In genomic region chr11:117877917-117878745, GRCm38 (mm10) we compare ENCODE assay signal across 8 mouse cellular contexts. TPM values are rescaled to one million over a fixed set of nuclear protein-coding genes. Genes with fewer than 3 reads are reported as not detected.
DNase-seq lines count a peak whose midpoint lies in the region; ATAC-seq and TF ChIP-seq lines count a peak whose summit lies in the region.

No protein-coding gene starts in this region.

- H3K36me3 ChIP-seq in heart, adult 2 months (ENCODE audit: control insufficient read depth, insufficient read depth, low read length) = no peaks in the 10 kb centered on the region
- H3K36me3 ChIP-seq in heart, embryonic 13.5 days = no peaks in the 10 kb centered on the region
- no peaks in the 10 kb centered on the region for H3K36me3 ChIP-seq in lung, embryonic 14.5 days (ENCODE audit: insufficient read depth)

- H3K4me2 ChIP-seq in heart, embryonic 13.5 days = peak overlapping the region; percentile 54
- peak overlapping the region; percentile 29 for H3K4me2 ChIP-seq in lung, embryonic 14.5 days

- H3K4me3 ChIP-seq in heart, adult 2 months = no peak overlapping the region
- H3K4me3 ChIP-seq in heart, embryonic 13.5 days = peak overlapping the region; percentile 29
- no peak overlapping the region for H3K4me3 ChIP-seq in lung, embryonic 14.5 days (ENCODE audit: low read depth, low read length)

- H3K79me2 ChIP-seq in heart, adult 2 months (replicated peaks; ENCODE audit: control insufficient read depth, insufficient read depth, low read length) = no peaks in the 10 kb centered on the region

- no peaks in the 10 kb centered on the region for H3K9me3 ChIP-seq in heart, embryonic 13.5 days
- H3K9me3 ChIP-seq in lung, embryonic 14.5 days (ENCODE audit: low read depth, low read length) = no peaks in the 10 kb centered on the region

- no peak for TF ChIP-seq CTCF in heart, adult 2 months (IDR thresholded peaks at IDR 0.05)
- TF ChIP-seq CTCF in lung, embryonic 14.5 days (IDR thresholded peaks at IDR 0.05; ENCODE audit: low read depth) = no peak

- H3K9ac ChIP-seq in heart, adult 2 months (ENCODE audit: low read depth, low read length) = peak overlapping the region; percentile 23
- peak overlapping the region; percentile 65 for H3K9ac ChIP-seq in heart, embryonic 13.5 days
- no peak overlapping the region; the same call in 1 of the 2 replicates for H3K9ac ChIP-seq in lung, embryonic 14.5 days

- intact Hi-C loops in heart, adult 2 months (cut with DNase I) = no loop called here

- DNase-seq in heart, adult 2 months = peak; percentile 23 to 60
- DNase-seq in heart, adult 9 months (ENCODE audit: low spot score in 2 of 2) = no peak
- DNase-seq in NIH3T3 (ENCODE audit: low read depth) = peak; percentile 76
- DNase-seq in kidney, postnatal 10 days = peak; percentile 76
- peak; percentile 59 for DNase-seq in lung, embryonic 14.5 days
- DNase-seq in right cerebral cortex, postnatal 14 days = peak; percentile 64
- DNase-seq in c-Kit-positive CD71-positive TER-119-positive erythroid progenitor cells, embryonic 14.5 days (ENCODE audit: low spot score) = no peak

- H3K27ac ChIP-seq in heart, adult 2 months = no peak overlapping the region
- peak overlapping the region; percentile 29 for H3K27ac ChIP-seq in heart, embryonic 13.5 days (replicated peaks)
- H3K27ac ChIP-seq in lung, embryonic 14.5 days (ENCODE audit: low read depth) = peak overlapping the region; percentile 21; the same call in 1 of the 2 replicates

- ATAC-seq in heart, embryonic 13.5 days (ENCODE audit: extremely low read depth, insufficient number of reproducible peaks, low FRiP score, low TSS enrichment) = no peak; the same call in 1 of the 2 replicates
- 0 out of 2 replicates have a peak, but pooled peaks have one; percentile 16 for ATAC-seq in lung, embryonic 14.5 days (ENCODE audit: insufficient read depth)

- H3K27me3 ChIP-seq in heart, adult 2 months (ENCODE audit: control insufficient read depth, insufficient read depth, low read length) = no peaks in the 10 kb centered on the region
- no peaks in the 10 kb centered on the region for H3K27me3 ChIP-seq in heart, embryonic 13.5 days (replicated peaks)
- no peaks in the 10 kb centered on the region for H3K27me3 ChIP-seq in lung, embryonic 14.5 days (ENCODE audit: insufficient read depth, low read length)

- peaks cover 12% of the 10 kb centered on the region for H3K4me1 ChIP-seq in heart, adult 2 months (ENCODE audit: control insufficient read depth, insufficient read depth, low read length)
- H3K4me1 ChIP-seq in heart, embryonic 13.5 days = peaks cover 77% of the 10 kb centered on the region
- peaks cover 27% of the 10 kb centered on the region for H3K4me1 ChIP-seq in lung, embryonic 14.5 days (ENCODE audit: insufficient read depth)

- no peak for TF ChIP-seq EP300 in heart, adult 2 months (IDR thresholded peaks at IDR 0.05; ENCODE audit: insufficient read depth, low read depth, low read length)

- TF ChIP-seq POLR2A in heart, adult 2 months (IDR thresholded peaks at IDR 0.05; ENCODE audit: insufficient read depth, low read depth, low read length) = no peak

- WGBS in heart, adult 2 months = 14% methylated on average over 13 of the region's 13 CpGs
- WGBS in heart, embryonic 13.5 days = 13% methylated on average over 13 of the region's 13 CpGs
- 16% methylated on average over 13 of the region's 13 CpGs for WGBS in lung, embryonic 14.5 days

RNA-seq across cellular contexts. Expression of gene Tha1, which starts 4.8 kb away (rescaled TPM):
- 1 to 10 TPM; 9.2 to 9.3 TPM for total RNA-seq in heart, adult 2 months (2021)
- 11.2 and 14.6 TPM in 2 replicates for polyA plus RNA-seq in heart, adult 2 months (2012; rRNA removed)
- 4.6 and 5.4 TPM in 2 replicates for polyA plus RNA-seq in heart, embryonic 13.5 days (2015; fragmentation: Nextera tagmentation; extraction: Ambion mirVana)
- 3.4 and 3.7 TPM in 2 replicates for polyA plus RNA-seq in lung, embryonic 14.5 days (2014; fragmentation: Nextera tagmentation; extraction: Ambion mirVana)

RNA-seq across cellular contexts. Expression of gene Tmem235, which starts 17.6 kb away (rescaled TPM):
- total RNA-seq in heart, adult 2 months (2021) = not detected
- not detected in 2 replicates for polyA plus RNA-seq in heart, adult 2 months (2012; rRNA removed)
- polyA plus RNA-seq in heart, embryonic 13.5 days (2015; fragmentation: Nextera tagmentation; extraction: Ambion mirVana) = not detected in 2 replicates
- not detected in 2 replicates for polyA plus RNA-seq in lung, embryonic 14.5 days (2014; fragmentation: Nextera tagmentation; extraction: Ambion mirVana)

RNA-seq across cellular contexts. Expression of gene Birc5, which starts 29.1 kb away (rescaled TPM):
- total RNA-seq in heart, adult 2 months (2021) = under 1 TPM; 0.18 to 0.80 TPM
- 0.35 and 0.79 TPM in 2 replicates for polyA plus RNA-seq in heart, adult 2 months (2012; rRNA removed)
- polyA plus RNA-seq in heart, embryonic 13.5 days (2015; fragmentation: Nextera tagmentation; extraction: Ambion mirVana) = 228 and 260 TPM in 2 replicates
- polyA plus RNA-seq in lung, embryonic 14.5 days (2014; fragmentation: Nextera tagmentation; extraction: Ambion mirVana) = 395 and 399 TPM in 2 replicates

RNA-seq across cellular contexts. Expression of gene Tk1, which starts 52.2 kb away (rescaled TPM):
- 1 to 10 TPM; 1.9 to 2.0 TPM for total RNA-seq in heart, adult 2 months (2021)
- 3.0 and 3.7 TPM in 2 replicates for polyA plus RNA-seq in heart, adult 2 months (2012; rRNA removed)
- polyA plus RNA-seq in heart, embryonic 13.5 days (2015; fragmentation: Nextera tagmentation; extraction: Ambion mirVana) = 97.6 and 109 TPM in 2 replicates
- 144 and 158 TPM in 2 replicates for polyA plus RNA-seq in lung, embryonic 14.5 days (2014; fragmentation: Nextera tagmentation; extraction: Ambion mirVana)

RNA-seq across cellular contexts. Expression of gene Afmid, which starts 52.4 kb away (rescaled TPM):
- total RNA-seq in heart, adult 2 months (2021) = 1 to 10 TPM; 2.5 to 3.2 TPM
- polyA plus RNA-seq in heart, adult 2 months (2012; rRNA removed) = 11.8 and 14.3 TPM in 2 replicates
- 12.6 and 12.7 TPM in 2 replicates for polyA plus RNA-seq in heart, embryonic 13.5 days (2015; fragmentation: Nextera tagmentation; extraction: Ambion mirVana)
- polyA plus RNA-seq in lung, embryonic 14.5 days (2014; fragmentation: Nextera tagmentation; extraction: Ambion mirVana) = 4.6 TPM in 2 replicates

Comparison
In these comparisons a context has a peak if more than half of its experiments do, and no peak if none do; other contexts are left out.
1. DNase-seq: peak in heart, adult 2 months (2 of 2), NIH3T3 (single experiment), kidney, postnatal 10 days (single experiment), lung, embryonic 14.5 days (single experiment) and right cerebral cortex, postnatal 14 days (single experiment); none in heart, adult 9 months (0 of 2) and c-Kit-positive CD71-positive TER-119-positive erythroid progenitor cells, embryonic 14.5 days (single experiment).
2. RNA of gene Birc5, which starts 29.1 kb away (polyA plus RNA-seq): 395 to 399 TPM in lung, embryonic 14.5 days and 228 to 260 TPM in heart, embryonic 13.5 days; 0.35 to 0.79 TPM in heart, adult 2 months; every median in the first group is over 100 times any median in the second.